Mouse (Mus musculus) brown adipose tissue, adult 24 weeks (tissue): ENCODE measurements around the gene Adarb2. TPM values are rescaled to one million over a fixed set of nuclear protein-coding genes. Genes with fewer than 3 reads are reported as not detected.

Experiments
- H3K27ac ChIP-seq: fragments of 200-500 bp; replicated peaks from 2 replicates; pipeline ENCODE4 v1.5.1; 2012; ENCODE audit warnings: low read depth, mild to moderate bottlenecking, low read length
- H3K4me1 ChIP-seq: fragments of 200-500 bp; 2 replicates; pipeline ENCODE4 v1.6.1; 2012; ENCODE audit warnings: low read length, mixed read lengths; ENCODE audit not compliant: control insufficient read depth, insufficient read depth, insufficient read length
- H3K4me3 ChIP-seq: fragments of 200-500 bp; 2 replicates; pipeline ENCODE4 v1.5.1; 2012; ENCODE audit warnings: low read depth, mild to moderate bottlenecking, low read length, moderate library complexity; ENCODE audit not compliant: insufficient read depth
- polyA plus RNA-seq: library from polyadenylated mRNA; stranded (reverse); fragments of >200 nt; gene quantifications from 2 replicates; pipeline ENCODE4 v1.2.4, GENCODE M21; 2012; ENCODE audit not compliant: missing spikeins, insufficient read depth, insufficient read length

Gene Adarb2
- polyA plus RNA-seq, 1 experiment = not detected

DNA sequence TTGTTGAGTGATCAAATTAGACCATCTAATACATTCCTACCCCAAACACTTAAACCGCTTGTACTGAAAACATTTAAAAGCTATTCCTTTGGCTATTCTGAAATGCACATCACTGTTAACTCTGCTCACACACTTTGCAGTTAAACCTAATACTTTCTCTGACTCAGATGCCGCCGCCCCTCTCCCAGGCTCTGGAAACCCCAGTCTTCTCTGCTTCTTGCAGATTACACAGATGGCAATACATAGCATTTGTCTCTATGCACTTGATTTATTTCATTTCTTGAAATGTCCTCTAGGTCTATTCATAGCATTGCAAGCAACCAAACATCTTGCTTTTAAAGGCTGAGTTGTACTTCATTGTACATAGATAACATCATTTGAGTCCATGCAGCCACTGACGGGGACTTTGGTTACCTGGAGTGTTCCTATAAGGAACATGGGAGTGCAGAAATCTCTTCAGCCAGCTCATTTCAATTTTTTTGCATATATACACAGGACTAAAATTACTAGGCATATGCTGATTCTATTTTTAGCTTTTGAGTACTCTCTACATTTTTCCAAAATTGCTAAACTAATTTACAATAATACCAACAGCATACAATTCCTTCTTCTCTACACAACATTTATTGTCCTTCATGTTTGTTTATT is 236.6 kb downstream of the Adarb2 start:
- no peak overlapping the region for H3K4me3 ChIP-seq
- no peaks in the 10 kb centered on the region for H3K4me1 ChIP-seq
- no peak overlapping the region for H3K27ac ChIP-seq

DNA sequence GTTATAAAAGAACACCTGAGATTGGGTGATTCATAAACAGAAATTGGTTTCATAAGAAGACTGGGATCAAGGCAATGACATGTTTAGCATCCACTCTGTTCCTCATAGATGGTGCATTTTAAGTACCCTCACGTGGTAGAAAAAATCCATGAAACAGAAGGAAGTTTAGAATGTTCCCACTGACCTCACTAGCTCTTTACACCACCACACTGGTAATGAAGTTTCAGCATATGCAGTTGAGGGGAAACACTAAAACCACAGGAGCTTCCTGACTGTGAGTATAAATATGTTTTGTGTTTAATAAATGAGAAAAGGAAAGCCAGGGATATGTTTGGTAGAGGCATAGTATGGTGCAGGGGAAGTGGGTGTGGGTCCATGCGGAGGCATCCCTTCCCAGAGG is 242.7 kb downstream of the Adarb2 start:
- Histone ChIP-seq H3K4me3 (no peak overlapping the region), H3K4me1 (no peaks in the 10 kb centered on the region), H3K27ac (no peak overlapping the region)

DNA sequence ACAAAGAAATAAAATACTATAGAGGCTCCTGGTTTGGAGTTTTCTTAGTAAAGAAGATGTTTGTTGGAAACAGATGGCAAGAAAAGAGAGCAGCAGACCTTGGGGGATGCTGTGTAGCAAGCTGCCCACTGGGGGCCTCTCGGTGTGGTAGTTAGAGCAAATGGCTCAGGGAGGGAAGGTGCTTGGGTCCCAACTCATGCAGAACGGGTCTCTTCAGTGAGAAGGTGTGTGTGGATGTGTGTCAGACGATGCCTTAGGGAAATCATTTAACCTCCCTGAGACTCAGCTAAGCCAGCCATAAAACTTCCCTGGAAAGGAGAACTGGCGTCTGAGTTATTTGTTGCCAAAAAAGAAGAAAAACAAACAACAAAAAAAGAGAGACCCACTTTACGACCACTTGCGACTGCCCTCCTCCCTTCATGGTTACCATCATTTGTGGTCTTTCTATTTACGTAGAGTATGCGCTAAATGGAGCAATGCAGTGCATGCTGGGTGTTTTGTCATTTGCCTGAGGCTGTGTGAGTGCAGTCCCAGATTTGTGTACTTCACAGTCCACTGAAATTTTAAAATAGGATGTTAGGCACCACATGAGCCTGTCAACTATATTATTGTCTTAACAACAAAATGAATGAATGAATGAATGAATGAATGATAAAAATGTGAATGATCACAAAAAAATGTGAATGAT is 245.7 kb downstream of the Adarb2 start:
- no peak overlapping the region for H3K4me3 ChIP-seq
- H3K27ac ChIP-seq = no peak overlapping the region
- no peaks in the 10 kb centered on the region for H3K4me1 ChIP-seq

DNA sequence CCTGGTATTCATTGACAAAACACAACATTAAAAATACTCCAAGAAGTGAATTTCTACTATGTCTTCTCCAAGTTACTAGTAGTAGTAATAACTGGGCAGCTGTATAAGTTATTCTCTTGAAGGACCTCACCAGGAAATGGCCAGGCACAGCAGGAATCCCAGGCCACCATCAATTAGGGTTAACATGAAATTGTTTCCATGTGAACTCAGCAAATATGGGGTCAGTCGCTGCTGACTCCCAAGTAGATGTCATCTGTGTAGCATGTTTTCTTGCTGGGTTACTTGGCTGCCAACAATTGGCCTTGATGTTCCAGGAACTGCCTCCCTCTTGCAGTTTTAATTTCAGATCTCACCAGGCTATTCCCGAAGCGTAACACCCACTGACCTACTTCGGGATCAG is 248.9 kb downstream of the Adarb2 start:
- Histone ChIP-seq H3K4me3 (no peak overlapping the region), H3K27ac (no peak overlapping the region), H3K4me1 (no peaks in the 10 kb centered on the region)

DNA sequence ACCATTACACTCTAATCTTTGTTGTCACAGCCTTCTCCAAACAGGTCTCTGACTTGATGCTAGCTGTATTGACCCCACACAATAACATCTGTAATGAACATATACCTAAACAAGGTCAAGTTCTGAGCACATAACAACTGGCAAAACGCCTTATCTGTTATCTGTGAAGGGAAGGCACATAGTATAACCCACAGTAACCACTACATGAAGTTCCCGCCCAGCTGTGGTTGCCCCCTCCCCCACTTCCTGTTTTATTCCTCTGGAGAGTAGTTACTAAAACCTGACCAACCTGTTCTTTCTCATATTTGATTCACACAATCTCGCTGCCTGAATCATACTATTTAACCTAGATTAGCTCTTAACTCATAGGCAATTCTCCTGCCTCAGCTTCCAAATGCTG is 254.2 kb downstream of the Adarb2 start:
- Histone ChIP-seq H3K4me1 (no peaks in the 10 kb centered on the region), H3K27ac (no peak overlapping the region), H3K4me3 (no peak overlapping the region)

DNA sequence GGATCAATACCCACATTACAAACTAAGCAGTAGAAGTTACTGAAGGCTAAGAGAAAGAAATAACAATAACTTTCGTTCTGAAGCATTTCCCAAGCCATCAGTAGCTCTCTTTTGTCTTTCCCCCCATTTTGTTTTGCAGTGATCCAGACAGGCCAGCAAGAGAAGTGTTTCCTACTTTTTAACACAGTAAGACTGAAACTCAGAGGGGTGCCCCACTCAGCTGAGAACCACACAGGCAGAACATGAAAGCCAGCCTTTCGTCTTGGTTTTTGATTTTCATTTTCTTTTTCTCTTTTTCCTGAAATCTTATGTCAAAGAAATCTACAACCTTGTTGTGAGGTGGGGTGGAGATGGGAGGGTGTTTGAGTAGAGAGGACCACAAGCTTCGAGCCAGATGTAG is 255.2 kb downstream of the Adarb2 start:
- H3K27ac ChIP-seq = no peak overlapping the region
- no peak overlapping the region for H3K4me3 ChIP-seq
- no peaks in the 10 kb centered on the region for H3K4me1 ChIP-seq

DNA sequence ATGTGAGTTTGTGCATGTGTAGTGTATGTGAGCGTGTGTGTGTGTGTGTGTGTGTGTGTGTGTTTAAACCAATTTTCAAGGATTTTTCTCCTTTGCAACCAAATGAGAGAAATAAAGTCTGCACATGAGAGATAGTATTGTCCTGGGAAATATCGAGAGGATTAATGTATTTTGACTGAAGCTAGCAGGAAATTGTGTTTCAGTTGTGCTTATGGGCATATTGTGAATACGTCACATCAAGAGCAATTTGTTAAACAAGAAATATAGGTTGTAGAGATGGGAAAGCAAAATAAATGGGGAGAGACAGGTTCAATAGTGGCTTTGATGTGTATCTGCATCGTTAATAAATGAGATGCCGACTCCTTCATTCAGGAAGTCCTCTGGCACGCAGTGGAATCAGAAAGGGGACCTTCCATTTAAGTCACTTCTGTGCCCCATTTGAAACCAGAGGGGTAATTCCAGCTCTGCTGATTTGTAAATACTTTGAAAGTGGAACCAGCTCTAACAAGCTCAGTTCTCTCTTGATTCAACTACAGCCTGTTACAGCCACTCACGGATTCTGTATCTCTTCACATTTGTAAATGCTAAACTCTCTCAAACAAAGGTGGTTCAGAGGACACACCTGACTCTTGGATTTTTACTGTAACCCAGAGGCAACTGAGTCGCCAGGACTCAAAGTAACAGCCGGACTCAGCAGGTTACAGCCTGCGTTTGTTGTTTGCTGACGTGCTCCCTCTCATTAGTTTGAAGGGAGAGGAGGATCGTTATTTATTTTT is 265.1 kb downstream of the Adarb2 start:
- Histone ChIP-seq H3K27ac (no peak overlapping the region), H3K4me1 (no peaks in the 10 kb centered on the region), H3K4me3 (no peak overlapping the region)

DNA sequence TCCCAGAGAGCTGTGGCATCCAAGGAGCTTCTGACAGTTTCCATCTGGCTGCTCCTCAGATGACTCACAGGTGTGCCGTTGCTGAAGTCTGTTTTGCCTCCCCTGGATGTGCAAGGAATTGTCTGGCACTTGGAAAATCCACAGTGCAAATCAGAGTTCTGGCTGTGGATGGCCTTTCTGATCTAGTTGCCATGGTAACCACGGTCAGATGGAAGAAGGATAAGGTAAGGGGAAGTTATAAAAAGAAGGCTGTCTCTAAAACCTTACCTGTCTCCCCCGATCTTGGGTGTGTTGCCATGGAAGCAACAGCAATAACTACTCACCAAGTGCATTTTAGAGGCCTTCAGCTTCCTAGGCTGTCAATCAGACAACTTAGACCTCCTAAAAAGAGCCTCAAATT is 273.6 kb downstream of the Adarb2 start:
- Histone ChIP-seq H3K4me3 (no peak overlapping the region), H3K27ac (no peak overlapping the region), H3K4me1 (no peaks in the 10 kb centered on the region)

DNA sequence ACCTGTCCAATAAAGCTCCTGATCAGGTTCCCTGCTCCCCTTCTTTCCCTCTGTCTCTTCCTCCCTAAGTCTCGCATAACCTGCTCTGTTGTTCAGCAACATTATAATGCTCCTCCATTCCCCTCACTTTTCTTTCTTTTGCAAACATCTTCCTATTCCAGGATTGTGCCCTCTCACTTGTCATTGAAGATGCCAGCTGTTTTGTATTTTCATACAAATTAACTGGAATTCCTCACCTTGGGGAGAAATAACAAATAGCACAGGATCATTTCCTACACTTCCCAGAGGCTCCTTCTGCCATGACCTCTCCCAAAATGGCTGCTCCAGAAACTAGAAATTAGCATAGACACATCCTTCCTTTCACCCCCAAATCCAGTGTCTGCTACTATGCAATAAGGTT is 276.1 kb downstream of the Adarb2 start:
- H3K27ac ChIP-seq = no peak overlapping the region
- no peaks in the 10 kb centered on the region for H3K4me1 ChIP-seq
- no peak overlapping the region for H3K4me3 ChIP-seq

DNA sequence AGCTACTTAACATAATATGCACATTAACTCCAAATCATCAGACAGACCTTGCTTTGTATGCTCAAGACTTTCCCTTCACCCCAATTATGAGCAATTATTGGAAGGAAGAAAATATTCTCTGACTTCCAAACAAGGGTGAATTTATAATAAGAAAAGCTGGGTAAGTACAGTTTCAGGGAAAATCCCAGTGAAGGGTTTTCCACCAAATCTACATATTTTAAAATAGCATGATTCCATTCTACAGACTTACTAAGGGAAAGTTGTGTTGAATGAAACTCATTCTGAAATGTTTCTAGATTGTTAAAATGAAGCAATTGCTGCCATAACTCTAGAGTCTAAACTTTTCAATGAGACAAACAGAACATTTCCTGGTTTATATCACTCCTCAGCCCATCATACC is 277.3 kb downstream of the Adarb2 start:
- Histone ChIP-seq H3K4me1 (no peaks in the 10 kb centered on the region), H3K4me3 (no peak overlapping the region), H3K27ac (no peak overlapping the region)

DNA sequence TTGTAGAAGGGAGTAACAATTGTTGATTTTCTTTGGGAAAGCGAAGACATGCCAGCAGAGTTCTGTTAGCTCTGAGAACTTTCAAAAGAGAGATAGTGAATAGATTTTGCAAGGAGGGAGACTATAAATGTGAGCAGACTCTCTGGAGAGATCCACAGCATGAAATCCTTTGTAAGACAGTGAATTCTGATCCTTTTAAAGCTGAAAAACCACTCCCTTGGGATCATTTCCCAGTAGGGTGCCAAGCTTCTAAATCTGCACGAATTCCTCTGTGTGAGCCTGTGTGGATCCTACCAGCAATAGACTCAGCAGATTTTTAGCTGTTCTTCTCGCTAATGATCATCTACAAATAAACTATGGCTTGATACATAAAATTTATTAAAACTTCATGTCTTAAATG is 278.7 kb downstream of the Adarb2 start:
- Histone ChIP-seq H3K4me1 (no peaks in the 10 kb centered on the region), H3K27ac (no peak overlapping the region), H3K4me3 (no peak overlapping the region)

DNA sequence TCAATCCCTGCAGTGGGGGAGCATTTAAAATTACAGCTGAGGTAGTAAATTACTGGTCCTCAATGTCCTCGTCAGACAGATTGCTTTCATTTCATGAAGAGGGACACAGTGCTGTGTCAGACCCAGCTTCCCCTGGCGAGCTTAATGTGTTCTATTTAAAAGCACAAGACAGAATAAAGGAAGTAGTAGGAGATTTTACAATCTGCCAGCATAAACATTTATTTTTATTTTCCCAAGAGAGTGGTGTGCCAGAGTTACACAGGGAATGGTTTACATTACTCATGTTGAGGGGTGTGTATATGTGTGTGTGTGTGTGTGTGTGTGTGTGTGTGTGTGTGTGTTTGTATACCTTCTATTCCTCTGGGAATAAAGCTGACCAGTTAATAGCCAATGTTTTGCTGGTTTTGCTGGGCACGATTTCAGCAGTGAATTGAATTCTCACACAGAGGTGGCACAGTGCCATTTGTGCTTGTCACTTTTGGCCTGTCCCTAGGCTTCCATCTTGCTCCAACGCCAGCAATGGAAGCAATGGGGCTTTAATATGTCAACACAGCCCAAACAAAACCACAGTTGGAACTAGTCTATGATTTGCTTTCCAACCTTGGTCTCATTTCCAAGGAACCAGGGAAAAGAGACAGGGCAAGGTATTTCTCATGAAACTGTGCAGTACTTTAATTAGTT is 282.1 kb downstream of the Adarb2 start:
- H3K4me1 ChIP-seq = no peaks in the 10 kb centered on the region
- H3K27ac ChIP-seq = no peak overlapping the region
- no peak overlapping the region for H3K4me3 ChIP-seq

DNA sequence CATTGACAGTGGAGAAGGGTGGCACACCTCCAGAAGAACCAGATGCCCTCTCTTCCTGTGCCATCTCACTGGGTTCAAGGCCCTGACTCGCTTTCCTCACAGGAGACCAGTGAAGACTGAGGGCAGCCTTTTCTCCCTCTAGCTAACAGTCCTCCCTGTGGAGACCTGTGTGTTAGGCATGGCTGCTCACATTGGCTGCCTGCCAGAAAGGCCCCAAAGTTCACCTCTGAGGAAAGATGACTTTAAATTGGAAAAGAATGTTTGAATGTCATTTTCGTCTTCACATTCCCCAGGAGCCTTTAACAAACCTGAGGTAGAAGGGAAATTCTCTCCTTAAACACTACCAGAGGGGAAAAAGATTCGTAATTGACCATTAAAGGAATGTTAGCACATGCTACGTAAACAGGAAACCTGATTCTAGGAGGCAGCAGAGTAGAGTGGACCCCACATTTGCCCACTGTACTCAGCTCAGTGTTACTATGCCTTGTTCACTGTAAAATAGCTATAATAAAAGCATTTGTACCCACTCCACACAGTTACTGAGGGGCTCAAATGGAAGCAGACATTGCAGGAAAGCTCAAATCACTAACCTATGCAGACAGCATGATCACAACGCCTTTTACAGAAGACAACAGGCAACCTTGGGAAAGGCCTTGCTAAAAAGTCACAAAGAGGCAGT is 285.2 kb downstream of the Adarb2 start:
- H3K27ac ChIP-seq = no peak overlapping the region
- H3K4me1 ChIP-seq = no peaks in the 10 kb centered on the region
- no peak overlapping the region for H3K4me3 ChIP-seq

DNA sequence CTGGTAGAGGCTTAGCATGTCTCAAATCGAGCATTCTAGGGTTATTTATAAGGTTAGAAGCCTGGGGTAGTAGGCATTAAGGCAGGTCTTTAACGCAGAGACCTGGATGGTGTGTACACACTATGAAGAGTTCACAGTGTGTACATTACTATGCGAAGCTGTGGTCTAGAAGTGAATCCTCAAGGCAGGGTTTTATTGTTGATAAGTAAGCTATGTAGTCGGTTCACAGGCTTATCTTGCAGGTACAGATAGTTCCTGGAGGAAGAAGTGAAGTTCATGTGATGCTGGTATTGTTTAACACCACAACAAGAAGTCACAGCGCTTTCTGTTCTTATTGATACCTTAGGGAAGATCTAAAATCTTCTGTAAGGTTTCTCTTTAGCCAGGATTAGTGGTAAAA is 290.7 kb downstream of the Adarb2 start:
- H3K27ac ChIP-seq = no peak overlapping the region
- H3K4me1 ChIP-seq = no peaks in the 10 kb centered on the region
- no peak overlapping the region for H3K4me3 ChIP-seq

DNA sequence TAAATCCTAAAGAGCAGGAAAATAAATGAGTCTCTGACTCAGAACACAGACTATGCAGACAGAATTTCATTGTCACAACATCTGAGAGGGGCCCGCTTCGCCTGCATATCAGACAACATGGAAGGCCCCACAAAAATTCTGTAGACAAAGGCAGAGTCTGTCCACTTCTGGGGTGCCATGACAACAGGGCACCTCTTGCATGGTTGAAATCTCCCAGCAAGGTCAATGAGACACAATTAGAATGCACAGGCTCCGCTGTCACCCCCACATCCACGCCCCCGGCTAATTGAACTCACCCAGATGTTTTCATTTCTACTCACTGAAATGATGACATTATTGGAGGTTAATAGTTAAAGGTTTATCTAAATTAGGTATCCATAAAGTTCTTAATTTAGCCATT is 296.9 kb downstream of the Adarb2 start:
- Histone ChIP-seq H3K27ac (no peak overlapping the region), H3K4me3 (no peak overlapping the region), H3K4me1 (no peaks in the 10 kb centered on the region)
